Mouse (Mus musculus): Measurements from ENCODE around the gene Mob3c. TPM values are rescaled to one million over a fixed set of nuclear protein-coding genes. Genes with fewer than 3 reads are reported as not detected.

Mob3c gene
- polyA plus RNA-seq, 2 experiments from 2014 or later = 10.0 to 13.4 TPM

DNA sequence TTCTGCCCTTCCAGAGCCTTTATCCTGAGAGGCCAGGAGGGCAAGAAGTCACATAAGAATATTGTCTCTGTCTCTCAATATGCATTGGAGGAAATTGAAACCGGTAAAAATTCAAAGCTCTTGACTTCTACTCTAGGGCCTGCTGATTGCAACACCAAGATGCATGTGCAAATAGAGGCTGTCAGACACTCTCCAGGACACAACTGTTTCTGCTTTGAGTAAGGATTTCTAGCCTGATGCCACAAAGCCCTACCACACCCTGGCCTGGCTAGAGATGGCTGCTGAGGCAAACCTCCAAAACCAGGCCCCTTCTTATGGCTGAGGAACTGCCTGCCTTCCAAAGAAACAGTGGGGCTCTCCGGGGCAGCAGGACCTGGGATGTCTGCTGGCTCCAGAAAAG is 7.7 kb downstream of the Mob3c start:
- no peak for ATAC-seq

DNA sequence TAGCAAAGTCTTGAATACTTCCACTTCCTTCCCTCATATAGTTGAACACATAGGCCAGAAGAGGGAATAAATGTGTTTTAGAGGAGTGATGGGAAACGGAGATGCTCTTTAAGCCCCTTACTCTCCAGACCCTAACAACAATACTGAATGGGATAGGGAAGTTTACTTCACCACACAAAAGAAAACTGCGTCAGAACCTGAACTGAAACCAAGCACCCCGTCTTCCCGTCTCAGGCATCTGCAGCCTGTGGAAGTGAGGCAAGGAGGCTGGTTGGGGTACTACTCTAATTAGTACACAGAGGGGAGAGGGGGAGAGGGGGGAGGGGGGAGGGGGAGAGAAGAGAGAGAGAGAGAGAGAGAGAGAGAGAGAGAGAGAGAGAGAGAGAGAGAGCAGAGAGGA is 10.3 kb downstream of the Mob3c start:
- no peak for ATAC-seq

DNA sequence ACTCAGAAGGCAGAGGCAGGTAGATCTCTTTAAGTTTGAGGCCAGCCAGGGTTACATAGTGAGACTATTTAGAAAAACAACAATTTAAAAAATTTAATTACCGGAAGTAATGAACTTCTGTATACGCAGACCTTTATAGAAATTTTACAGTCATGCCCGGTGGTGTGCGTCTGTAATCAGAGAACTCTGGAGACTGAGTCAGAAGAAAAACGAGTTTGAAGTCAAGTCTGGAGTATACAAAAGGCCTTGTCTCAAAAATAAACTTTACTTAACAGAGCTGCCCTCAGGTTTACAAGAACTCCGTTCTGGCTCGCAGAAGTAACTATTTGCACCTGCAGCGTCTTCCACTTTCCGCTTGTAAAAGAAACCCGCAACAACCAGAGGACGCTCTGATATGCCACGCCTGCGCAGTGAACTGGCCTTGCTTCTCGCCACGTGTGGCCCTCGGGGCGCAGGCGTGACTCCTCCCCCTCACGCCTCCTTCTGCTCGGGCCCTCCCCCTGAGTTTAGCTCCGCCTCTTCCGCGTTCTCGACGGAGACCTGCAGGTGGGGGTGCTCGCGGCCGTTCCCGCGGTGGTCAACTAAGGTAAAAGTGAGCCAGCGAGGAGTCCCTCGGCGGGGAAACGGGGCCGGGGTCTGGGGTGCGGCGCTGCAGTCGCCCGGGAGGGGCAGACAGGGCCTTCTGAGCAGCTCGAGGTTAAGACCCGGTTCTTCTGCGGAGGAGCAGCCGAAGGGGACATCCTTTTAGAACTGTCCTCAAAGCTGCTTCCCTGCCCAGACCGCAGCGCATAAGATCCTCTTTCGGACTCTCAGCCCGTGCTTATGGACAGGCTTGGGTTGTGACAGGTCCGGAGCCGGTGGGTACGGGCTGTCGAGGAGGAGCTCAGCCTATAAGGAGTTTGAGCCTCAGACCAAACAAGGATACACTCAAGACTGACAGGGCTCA is 11.1 kb downstream of the Mob3c start, which contains the start of gene Mknk1:
Mknk1 (plus strand) TSS at position 503 of the 946 bp plus-strand sequence.
- peak; percentile 97 for ATAC-seq

DNA sequence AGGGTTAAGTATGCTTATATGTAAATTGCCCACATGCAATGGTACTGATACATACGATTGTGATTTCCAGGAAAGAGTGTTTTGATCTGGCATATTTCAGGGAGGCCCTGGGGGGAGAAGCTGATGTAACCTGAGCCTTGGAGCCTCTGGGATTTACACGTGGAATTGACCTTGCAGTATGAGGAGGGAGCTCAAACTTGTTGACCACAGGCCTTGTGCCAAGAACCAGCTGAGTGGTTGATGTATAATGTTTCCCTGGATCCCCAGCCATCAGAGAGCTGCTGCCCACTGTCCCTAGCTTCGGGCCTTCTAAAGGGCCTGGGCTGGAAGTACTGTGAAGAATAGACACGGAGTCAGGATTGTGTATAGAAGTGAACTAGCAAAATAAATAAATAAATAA is 12.1 kb downstream of the Mob3c start:
- ATAC-seq = no peak

DNA sequence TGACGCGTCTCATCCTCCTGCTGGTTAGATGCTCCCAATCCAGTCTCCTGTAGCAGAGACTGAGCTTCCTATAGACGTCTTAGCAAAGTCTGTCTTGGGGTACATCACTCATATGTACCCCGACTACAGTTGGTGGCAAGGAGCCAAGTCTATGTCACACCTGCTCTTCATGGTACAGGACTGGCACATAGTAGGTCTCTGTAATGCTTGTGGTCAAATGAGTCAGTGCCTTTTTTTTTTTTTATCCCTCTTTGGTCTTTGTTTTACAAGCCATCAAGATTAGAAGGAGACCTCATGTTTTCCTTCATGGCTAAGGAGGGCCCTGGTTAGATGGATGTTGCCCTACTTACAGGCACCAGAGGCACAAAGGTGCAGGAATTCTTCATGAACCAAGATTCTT is 12.9 kb downstream of the Mob3c start:
- ATAC-seq = no peak

DNA sequence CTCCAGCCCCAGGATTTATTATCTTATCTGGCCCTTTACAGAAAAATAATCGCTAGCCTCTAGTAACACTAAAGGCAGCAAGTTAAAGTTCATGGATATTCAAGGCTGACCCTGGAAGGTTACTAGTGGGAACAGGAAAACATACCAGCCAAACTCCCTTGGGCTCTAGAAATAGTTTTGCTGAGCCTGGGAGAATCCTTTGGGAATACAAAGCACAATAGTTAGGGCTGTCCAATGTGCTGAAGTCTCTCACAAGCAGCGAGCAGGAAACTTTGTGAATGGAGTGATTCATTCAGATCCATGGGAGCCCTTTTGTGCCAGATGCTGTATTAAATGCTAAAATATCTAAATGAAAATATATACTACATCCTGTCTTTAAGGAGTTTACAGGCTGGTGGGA is 18.8 kb downstream of the Mob3c start:
- no peak for ATAC-seq

DNA sequence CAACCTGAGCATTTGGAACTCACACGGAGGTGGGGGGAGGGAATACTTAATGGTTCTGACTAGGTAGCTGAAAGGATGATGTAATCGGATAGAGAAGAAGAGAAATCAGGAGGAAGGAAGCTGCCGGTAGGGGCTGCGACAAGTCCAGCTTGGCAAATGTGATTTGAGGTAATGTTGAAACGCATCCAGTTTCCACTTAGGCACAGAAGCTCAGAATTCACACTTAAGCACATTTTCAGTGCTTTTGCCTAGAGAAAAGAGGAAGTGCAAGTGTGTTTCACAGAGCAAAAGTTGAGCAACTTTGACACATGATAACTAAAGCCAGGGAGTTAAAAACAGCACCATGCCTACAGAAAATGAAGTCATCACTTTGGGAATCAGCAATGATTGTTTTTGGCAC is 19.5 kb downstream of the Mob3c start:
- no peak for ATAC-seq

DNA sequence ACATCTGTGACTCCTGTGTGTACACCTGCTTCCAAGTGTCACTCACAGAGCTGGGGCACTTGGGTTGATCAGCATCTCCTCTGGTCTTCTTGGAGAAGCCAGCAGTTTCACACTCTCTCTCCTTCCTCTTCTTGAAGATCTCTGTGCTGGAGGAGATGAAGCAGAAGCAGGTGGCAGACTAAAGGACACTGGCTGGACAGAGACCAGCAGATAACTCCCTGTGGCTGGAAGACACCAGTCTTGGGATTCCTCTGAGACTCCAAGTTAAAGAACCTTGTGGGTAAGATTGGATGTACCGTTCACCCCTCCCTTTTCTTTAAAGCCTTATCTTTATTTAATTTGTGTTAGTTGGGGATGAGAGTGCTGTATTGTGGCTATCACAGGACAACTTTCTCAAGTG is 20.2 kb downstream of the Mob3c start:
- no peak for ATAC-seq

DNA sequence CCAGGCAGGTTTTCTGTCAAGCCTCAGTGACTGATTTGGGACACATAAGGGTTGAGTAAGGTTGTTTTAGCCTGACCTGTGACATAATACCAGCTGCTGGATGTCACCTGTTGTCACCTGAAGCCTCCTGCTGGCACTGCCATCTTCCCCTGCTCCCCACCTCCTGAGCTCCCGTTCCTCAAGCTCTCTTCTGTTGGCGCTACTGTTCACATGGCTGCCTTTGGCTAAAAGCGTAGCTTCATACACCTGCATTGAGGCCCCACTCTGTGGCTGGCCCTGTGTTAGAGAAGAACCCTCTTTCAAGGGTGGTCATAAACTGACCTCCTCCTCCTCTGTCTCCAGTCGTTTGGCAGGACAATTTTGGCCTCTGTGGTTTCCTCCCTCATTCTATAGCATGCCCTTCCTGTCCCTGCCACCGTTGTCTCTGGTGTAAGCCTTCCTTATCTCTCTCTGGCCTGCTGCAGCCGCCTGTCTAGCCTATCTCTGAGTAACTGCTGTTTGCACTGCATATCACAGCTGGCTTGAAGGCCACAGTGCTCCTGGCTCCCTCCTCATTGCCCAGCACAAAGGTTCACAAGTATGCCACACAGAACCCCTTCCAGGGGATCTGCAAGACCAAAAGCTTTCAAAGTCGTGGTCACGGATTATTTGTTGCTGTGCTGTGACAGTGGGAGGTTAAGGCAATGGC is 21.2 kb downstream of the Mob3c start:
- no peak for ATAC-seq

DNA sequence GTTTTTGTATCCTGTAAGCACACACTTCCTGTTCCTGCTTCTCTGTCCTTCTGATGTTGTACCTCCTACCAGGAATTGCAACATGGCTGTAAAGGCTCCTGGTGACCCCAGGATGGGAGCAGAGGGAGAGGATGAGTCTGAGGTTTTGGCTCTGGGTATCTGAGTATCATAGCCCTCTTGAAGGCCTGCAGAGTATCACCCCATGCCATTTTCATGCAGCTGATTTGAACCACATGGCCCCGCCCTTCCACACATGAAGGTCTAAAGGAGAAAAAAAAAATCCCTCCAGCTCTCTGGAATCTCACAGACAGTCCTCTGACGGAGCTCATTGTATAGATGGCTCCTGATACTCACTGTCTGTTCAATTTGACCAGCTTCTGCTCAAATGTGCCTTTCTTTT is 22.2 kb downstream of the Mob3c start:
- no peak for ATAC-seq

DNA sequence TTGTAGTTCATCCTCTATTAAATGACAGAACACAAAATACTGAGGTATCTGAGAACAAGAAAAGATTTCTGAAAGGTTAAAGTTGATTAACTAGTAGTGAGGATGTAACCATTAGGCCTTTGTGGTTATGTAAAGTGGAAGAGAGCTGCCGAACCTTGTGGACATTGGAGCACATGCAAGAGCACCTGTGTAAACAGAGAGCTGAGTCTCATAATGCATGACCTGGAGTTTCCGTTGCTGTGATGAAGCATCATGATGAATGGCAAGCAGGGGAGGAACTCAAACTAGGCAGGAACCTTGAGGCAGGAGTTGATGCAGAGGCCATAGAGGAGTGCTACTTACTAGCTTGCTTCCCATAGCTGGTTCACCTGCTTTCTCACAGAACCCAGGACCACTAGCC is 22.7 kb downstream of the Mob3c start:
- ATAC-seq = no peak

DNA sequence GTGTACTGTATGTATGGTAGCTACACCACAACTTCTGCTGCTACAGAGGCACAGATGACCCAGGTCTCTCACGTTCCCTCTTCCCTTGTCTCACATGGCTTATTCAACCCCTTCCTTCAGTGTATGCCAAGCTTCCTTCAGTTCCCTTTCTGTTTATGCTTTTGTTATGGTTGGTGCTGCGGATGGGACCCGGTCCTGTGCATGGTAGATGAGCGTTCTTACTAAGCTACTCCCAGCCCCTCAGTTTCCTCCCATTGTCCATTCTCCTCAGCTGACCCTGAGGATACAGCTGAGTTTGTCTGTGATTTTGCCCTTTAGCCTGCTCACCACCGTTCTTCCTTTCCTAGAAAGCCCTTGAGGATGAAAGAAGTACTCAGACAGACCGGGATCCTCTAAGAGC is 23.7 kb downstream of the Mob3c start:
- ATAC-seq = no peak

DNA sequence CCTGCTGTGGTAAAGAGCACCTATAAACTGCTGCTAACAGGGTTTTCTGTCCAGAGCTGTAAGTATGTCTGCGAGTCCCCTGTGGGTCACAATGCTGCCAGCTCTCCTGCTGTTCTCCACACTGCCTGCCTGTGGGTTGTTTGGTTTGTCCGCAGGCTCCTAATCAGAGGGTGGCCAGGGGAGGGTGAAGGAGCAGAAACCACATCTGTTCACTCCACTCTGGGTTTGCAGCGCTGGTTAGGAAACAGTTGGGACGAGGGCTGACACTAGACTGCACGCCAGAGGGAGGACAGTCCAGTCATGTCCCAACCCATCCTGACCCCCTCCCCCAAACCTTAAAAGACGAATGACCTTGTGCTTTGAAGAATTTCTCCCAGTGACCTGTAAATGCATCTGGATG is 27.2 kb downstream of the Mob3c start:
- ATAC-seq = no peak

DNA sequence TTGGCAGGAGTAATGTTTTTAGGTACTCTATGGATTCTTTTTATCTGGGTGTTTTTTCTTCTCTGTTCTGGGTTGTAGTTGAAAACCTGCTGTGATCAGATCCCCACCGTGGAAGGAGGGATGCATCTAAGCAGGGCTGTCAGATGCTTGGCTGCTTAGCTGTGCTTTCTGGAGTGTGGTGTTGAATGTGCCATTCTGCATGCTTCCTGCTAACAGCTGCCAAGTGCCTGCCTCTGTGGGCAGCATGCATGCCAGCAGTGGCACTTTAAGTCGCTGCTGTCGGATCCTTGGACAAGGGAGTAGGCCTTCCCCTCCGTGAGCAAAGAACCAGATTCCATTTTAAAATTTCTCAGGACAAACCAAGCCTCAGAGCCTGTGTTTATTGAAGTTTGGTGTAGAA is 27.7 kb downstream of the Mob3c start:
- no peak for ATAC-seq

DNA sequence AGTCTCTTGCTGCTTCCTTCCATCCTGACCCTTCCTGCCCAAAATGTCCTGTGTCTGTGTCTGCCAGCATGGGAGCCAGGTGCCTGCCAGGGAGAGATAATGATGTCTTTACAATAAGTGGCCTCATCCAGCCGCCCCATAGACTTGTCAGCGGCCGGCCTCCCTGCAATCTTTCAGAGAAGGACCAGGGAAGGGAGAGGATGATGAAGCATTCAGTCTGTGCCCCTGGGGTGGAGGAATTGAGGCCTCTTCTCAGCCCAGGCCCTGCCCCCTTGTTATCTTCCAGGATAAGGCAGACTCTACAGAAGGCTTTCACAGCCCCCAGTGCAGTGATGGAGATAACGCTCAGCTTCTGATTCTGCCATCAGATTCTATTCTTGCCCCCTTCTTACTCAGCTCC is 28.4 kb downstream of the Mob3c start:
- no peak for ATAC-seq

DNA sequence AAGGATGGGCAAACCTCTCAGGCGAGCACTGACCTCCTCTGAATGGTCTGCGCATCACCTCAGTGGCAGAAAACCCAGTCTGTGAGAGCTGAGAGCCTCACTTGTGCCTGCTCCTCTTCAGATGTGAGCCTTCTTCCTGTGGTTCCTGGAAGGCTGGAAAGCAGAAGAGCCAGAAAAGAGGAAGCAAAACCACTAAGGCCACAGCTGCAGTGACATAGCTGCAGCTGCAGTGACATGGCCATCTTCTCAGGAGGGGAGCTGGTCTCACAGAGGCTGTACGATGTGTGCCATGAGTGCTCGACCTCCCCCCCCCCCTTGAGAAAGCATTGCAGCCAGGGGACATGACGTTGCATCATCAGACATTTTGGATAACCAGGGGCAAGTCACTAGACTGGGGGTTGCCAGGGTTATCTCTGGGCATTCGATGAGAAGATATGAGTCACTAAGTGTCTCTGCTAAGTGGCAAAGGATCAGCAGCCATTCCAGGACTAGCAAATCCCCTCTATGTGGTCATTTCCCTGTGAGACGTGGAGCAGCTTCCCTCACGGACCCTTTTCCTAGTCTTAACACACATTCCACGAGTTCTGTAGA is 29.5 kb downstream of the Mob3c start:
- ATAC-seq = no peak

DNA sequence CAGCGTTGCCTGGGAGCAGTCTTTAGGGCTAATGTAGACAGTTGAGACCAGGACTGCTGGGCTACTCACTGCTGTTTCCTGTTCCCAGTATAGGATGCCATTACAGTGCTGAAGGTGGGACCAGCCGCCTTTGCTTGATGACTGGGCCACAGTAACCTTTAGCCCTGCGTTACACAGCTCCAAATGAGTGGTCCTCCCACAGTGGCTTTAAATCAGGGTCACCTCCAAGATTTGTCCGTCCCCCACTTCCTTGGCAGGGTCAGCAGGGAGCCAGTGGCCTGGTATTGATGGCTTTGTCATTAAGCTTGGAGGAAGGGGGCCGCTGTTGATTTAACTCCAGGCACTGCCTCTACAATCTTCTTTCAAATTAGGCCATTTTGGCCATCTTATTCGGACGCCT is 35.5 kb downstream of the Mob3c start:
- no peak for ATAC-seq

DNA sequence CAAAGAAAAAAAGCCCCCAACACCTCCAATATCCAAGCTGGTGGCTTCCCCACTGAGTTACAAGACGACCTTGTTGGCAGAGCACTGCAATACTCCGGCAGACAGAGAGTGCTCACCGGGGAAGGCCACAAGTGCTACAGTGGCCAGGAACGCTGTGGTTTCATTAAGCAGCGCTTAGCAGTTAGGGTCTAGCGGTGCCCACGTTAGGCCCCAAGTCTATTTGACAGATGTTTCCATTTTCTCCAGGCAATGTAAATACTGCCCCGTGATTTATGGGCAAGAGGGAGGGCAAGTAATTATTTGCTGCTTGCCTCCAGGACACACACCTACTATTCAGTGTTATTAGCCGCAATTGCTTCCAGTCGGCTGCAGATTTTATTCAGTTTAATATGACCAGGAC is 36.0 kb downstream of the Mob3c start:
- ATAC-seq = no peak

DNA sequence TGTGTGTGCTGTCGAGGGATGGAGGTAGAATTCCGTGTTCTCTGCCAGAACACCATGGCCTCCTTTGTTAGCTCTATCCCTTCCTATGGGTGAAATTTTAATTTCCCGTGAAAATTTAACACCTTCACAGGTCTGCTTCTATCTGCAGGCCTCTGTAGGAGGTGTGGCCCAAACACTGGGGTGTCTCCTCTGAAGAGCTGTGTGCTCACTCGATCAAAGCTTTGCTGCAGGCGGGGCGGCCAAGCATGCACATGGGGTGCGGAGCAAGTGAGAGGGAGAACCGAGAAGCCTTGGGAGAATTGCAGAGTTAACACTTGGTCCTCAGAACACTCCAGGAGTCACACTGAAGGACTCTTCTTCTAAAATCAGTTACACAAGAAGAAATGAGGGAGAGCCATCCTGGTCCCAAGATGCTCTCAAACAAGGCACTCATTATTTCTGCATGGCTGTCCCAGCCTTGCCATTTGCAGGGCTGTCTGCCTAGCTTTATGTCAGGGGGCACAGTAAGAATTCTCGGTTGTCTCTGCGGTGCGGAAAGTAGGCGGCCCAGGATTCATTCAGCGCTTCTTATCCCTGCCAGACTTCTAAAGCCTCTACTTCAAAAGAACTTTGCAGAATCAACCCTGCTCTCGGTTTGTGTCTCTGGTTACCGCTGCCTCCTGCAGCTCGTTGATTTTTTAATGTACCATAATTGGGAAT is 41.8 kb downstream of the Mob3c start:
- no peak for ATAC-seq

DNA sequence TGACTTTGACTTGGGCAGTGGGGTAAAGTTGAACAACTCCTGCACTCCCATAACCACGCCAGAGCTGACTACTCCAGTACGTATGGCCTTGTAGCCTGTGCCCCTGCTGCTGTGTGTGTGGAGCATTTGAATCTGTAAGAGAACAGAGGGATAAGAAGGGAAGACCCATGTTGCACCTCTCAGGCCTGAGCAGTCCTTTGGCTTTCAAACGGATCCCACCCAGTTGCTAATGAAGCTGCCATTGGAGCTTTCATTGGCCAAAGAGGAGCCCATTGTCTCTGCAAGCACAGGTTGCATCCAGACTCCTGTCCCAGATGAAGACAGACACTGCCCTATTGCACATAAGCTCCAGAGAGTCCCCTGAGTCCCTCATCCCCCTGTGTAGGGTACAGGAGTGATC is 45.3 kb downstream of the Mob3c start:
- ATAC-seq = no peak

DNA sequence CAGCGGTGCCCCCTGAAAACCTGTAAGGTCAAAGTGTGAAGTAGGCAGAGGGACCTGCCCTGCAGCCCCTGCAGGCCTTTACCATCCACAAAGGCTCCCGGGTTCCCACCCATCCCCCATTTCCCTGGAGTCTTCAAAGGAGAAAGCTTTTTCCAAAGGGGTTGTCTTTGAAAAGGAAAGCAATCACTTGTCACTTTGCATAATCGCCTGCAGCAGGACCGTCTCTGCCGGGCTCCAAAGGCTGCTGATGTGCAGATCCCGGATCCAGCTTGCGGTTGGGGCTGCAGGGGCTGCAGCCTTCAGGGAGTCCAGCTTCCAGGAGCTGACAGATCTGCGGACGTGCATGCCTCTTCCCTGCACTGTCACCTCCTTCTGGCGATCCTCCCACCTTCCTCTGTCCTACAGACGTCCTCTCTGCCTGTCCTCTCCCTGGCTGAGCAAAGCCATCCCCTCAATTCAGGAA is 50.4 kb downstream of the Mob3c start:
- no peak for ATAC-seq

DNA sequence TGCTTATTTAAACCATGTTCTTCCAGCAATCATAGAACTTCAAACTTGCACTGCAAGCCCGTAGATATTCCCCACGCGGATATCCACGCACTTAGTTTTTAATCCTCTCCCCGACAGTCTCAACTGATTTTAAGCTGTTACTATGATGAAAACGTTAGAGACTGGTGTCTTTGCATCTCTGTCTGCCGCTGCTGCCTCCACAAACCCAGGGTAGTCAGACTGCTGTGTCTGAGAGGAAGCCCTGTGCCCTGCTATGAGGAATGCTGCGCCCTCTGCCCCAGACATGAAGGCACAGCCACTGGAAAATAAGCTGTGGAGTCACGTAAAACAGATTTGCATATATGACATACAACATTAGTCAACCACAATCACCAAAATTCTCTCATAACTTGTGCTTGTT is 50.9 kb downstream of the Mob3c start:
- no peak for ATAC-seq

DNA sequence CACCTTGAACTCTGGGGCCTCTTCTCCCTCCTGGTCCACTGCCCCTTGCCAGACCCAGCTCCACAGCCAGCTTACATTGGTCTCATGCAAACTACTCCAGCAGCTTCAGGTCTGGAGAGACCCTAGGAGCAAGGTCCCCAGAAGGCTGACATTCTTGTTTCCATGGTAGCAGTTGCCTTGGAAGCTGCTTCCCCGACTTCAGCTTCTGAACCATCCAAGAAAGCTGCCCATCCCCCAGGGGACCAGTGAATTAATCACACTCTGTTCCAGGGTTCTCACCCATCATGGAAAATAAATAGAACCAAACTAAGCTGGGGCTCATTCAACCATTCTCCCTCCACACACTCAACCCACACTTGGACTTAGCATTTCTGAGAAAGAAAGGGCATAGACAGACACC is 53.3 kb downstream of the Mob3c start:
- no peak for ATAC-seq

Measured in activated CD4-positive, CD25-positive, alpha-beta regulatory T cell, adult 4 months (primary cell).